Mouse (Mus musculus) testis, adult 2 months (tissue): ENCODE results near the gene Ift81. TPM values are rescaled to one million over a fixed set of nuclear protein-coding genes. Genes with fewer than 3 reads are reported as not detected.

Experiments used
- H3K27ac ChIP-seq: fragments of 200-500 bp; 2 replicates; pipeline ENCODE4 v1.5.1; 2012; ENCODE audit warnings: low read depth, low read length; ENCODE audit not compliant: control insufficient read depth, insufficient read depth
- H3K27me3 ChIP-seq: fragments of 200-500 bp; 2 replicates; pipeline ENCODE4 v1.6.1; 2012; ENCODE audit warnings: mild to moderate bottlenecking, low read length, moderate library complexity; ENCODE audit not compliant: control insufficient read depth, insufficient read depth
- H3K36me3 ChIP-seq: fragments of 200-500 bp; 2 replicates; pipeline ENCODE4 v1.6.1; 2012; ENCODE audit warnings: mild to moderate bottlenecking, low read length; ENCODE audit not compliant: control insufficient read depth, insufficient read depth
- H3K4me1 ChIP-seq: fragments of 200-500 bp; 2 replicates; pipeline ENCODE4 v1.6.1; 2012; ENCODE audit warnings: low read length; ENCODE audit not compliant: control insufficient read depth, insufficient read depth
- H3K4me3 ChIP-seq: fragments of 200-500 bp; 2 replicates; pipeline ENCODE4 v1.5.1; 2012; ENCODE audit warnings: low read depth, mild to moderate bottlenecking, low read length, moderate library complexity, mixed read lengths; ENCODE audit not compliant: control insufficient read depth
- CTCF ChIP-seq: fragments of 200-500 bp; IDR thresholded peaks from 2 replicates; pipeline ENCODE4 v1.5.1; 2012; ENCODE audit warnings: low read depth, mild to moderate bottlenecking, inconsistent platforms, low read length, moderate library complexity; ENCODE audit not compliant: control insufficient read depth, insufficient read depth, insufficient replicate concordance
- POLR2A ChIP-seq: fragments of 200-500 bp; IDR thresholded peaks from 2 replicates; pipeline ENCODE4 v1.6.1; 2012; ENCODE audit warnings: low read depth, mild to moderate bottlenecking, inconsistent platforms, low read length, moderate library complexity; ENCODE audit not compliant: control insufficient read depth
- polyA plus RNA-seq: library from polyadenylated mRNA; depleted of rRNA; stranded (reverse); fragments of >200 nt; gene quantifications from 2 replicates; pipeline ENCODE4 v1.2.3, GENCODE M21; 2012

The Ift81 gene
- polyA plus RNA-seq, 1 experiment = 30.8 TPM

GRCm38 (mm10) chr5:122507396-122507795 is 106.9 kb downstream of the Ift81 start:
- H3K4me3 ChIP-seq = no peak overlapping the region
- no peak overlapping the region for H3K27ac ChIP-seq
- H3K4me1 ChIP-seq = peaks cover 20% of the 10 kb centered on the region
- no peaks in the 10 kb centered on the region for H3K27me3 ChIP-seq
- H3K36me3 ChIP-seq = no peaks in the 10 kb centered on the region
- no peak for TF ChIP-seq POLR2A
- TF ChIP-seq CTCF = no peak

GRCm38 (mm10) chr5:122506462-122506861 is 107.9 kb downstream of the Ift81 start:
- no peak overlapping the region for H3K4me3 ChIP-seq
- H3K27me3 ChIP-seq = no peaks in the 10 kb centered on the region
- TF ChIP-seq CTCF = no peak
- TF ChIP-seq POLR2A = no peak
- H3K4me1 ChIP-seq = peaks cover 17% of the 10 kb centered on the region
- no peak overlapping the region for H3K27ac ChIP-seq
- no peaks in the 10 kb centered on the region for H3K36me3 ChIP-seq

GRCm38 (mm10) chr5:122505554-122505953 is 108.8 kb downstream of the Ift81 start:
- H3K27me3 ChIP-seq = no peaks in the 10 kb centered on the region
- H3K4me3 ChIP-seq = no peak overlapping the region
- H3K36me3 ChIP-seq = no peaks in the 10 kb centered on the region
- peaks cover 10% of the 10 kb centered on the region for H3K4me1 ChIP-seq
- no peak for TF ChIP-seq POLR2A
- no peak for TF ChIP-seq CTCF
- H3K27ac ChIP-seq = no peak overlapping the region

- TF ChIP-seq POLR2A = no peak
- TF ChIP-seq CTCF = no peak
- no peaks in the 10 kb centered on the region for H3K27me3 ChIP-seq
- H3K27ac ChIP-seq = no peak overlapping the region
- no peak overlapping the region for H3K4me3 ChIP-seq
- H3K4me1 ChIP-seq = peaks cover 7% of the 10 kb centered on the region
- no peaks in the 10 kb centered on the region for H3K36me3 ChIP-seq
These were observed 110.6 kb downstream of the Ift81 start for GRCm38 (mm10) chr5:122503760-122504119.

GRCm38 (mm10) chr5:122503015-122503759 is 111.1 kb downstream of the Ift81 start:
- TF ChIP-seq CTCF (no peak), POLR2A (no peak)
- H3K27ac ChIP-seq = peak overlapping the region; percentile 92
- peaks cover 7% of the 10 kb centered on the region for H3K4me1 ChIP-seq
- H3K4me3 ChIP-seq = peak overlapping the region; percentile 98
- no peaks in the 10 kb centered on the region for H3K27me3 ChIP-seq
- no peaks in the 10 kb centered on the region for H3K36me3 ChIP-seq

GRCm38 (mm10) chr5:122502077-122502941 is 112.0 kb downstream of the Ift81 start, which contains the start of gene Atp2a2:
Gene Atp2a2 (minus strand): TSS chr5:122502225.
- H3K27ac ChIP-seq = peak within 1 kb of the TSS; percentile 93
- H3K27me3 ChIP-seq = no peaks in the 10 kb centered on the region
- TF ChIP-seq CTCF (0 out of 2 replicates have a peak, but pooled peaks have one; percentile 14), POLR2A (peak; percentile 92)
- no peaks in the 10 kb centered on the region for H3K36me3 ChIP-seq
- peak within 1 kb of the TSS; percentile 98 for H3K4me3 ChIP-seq
- peaks cover 7% of the 10 kb centered on the region for H3K4me1 ChIP-seq

- Histone ChIP-seq H3K4me3 (peak overlapping the region; percentile 94), H3K27ac (peak overlapping the region; percentile 93), H3K4me1 (peaks cover 7% of the 10 kb centered on the region), H3K36me3 (no peaks in the 10 kb centered on the region), H3K27me3 (no peaks in the 10 kb centered on the region)
- TF ChIP-seq CTCF (no peak), POLR2A (no peak)
These were observed 112.9 kb downstream of the Ift81 start for GRCm38 (mm10) chr5:122501101-122502076.
